28 mouse cellular contexts compared by ENCODE assay signal in the genomic region with DNA sequence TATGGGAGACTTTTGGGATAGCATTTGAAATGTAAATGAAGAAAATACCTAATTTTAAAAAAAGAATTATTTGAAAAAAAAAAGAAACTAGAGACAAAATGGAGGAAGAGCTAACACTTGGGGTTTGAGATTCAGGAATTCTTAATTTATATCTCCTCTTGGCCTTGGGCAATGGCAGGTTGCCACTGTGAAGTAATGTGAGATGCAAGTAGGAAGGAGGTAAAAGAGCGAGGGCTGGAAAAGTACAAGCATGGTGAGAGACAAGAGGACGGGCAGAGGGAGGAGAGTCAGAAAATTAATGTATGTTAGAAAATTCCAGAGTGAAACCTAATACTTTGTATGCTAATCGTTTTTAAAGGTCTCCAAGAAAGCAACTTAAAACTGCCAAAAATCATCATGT. TPM values are rescaled to one million over a fixed set of nuclear protein-coding genes. Genes with fewer than 3 reads are reported as not detected.
DNase-seq lines count a peak whose midpoint lies in the region; ATAC-seq lines count a peak whose summit lies in the region.
"Had no signal": no experiment of that assay in that cellular context is flagged by ENCODE, and none has a peak within 500 bp of the region (broad histone marks: within the 10 kb centered on the region; RNA-seq: fewer than 3 reads in every experiment).

No protein-coding gene starts in this region.

- H3K27me3 ChIP-seq in embryonic facial prominence, embryonic 14.5 days (replicated peaks; ENCODE audit: control insufficient read depth, insufficient read depth, low read length) = no peaks in the 10 kb centered on the region
- no peaks in the 10 kb centered on the region for H3K27me3 ChIP-seq in embryonic facial prominence, embryonic 10.5 days (replicated peaks; ENCODE audit: low read depth, poor library complexity, severe bottlenecking)
- H3K27me3 ChIP-seq: embryonic facial prominence, embryonic 12.5 days; forebrain, embryonic 13.5 days; heart, embryonic 12.5 days; heart, embryonic 15.5 days; Patski had no signal

- H3K4me3 ChIP-seq in embryonic facial prominence, embryonic 14.5 days (ENCODE audit: low read depth, low read length) = no peak overlapping the region
- H3K4me3 ChIP-seq in embryonic facial prominence, embryonic 10.5 days = no peak overlapping the region
- H3K4me3 ChIP-seq: embryonic facial prominence, embryonic 12.5 days; erythroblast, embryonic 14.5 days; forebrain, embryonic 10.5 days; forebrain, embryonic 13.5 days; heart, embryonic 12.5 days; heart, embryonic 15.5 days had no signal

- no peaks in the 10 kb centered on the region for H3K4me1 ChIP-seq in embryonic facial prominence, embryonic 14.5 days (ENCODE audit: control insufficient read depth, insufficient read depth, low read length)
- 0 out of 2 replicates have a peak, but pooled peaks cover 3% of the 10 kb centered on the region for H3K4me1 ChIP-seq in embryonic facial prominence, embryonic 10.5 days
- H3K4me1 ChIP-seq: embryonic facial prominence, embryonic 12.5 days; forebrain, embryonic 13.5 days; heart, embryonic 12.5 days; heart, embryonic 15.5 days had no signal

- H3K9me3 ChIP-seq in embryonic facial prominence, embryonic 14.5 days (ENCODE audit: control insufficient read depth, low read length) = no peaks in the 10 kb centered on the region
- H3K9me3 ChIP-seq in embryonic facial prominence, embryonic 10.5 days = no peaks in the 10 kb centered on the region
- H3K9me3 ChIP-seq: embryonic facial prominence, embryonic 12.5 days; forebrain, embryonic 10.5 days; forebrain, embryonic 13.5 days; heart, embryonic 12.5 days; heart, embryonic 15.5 days had no signal

- no peaks in the 10 kb centered on the region for H3K36me3 ChIP-seq in embryonic facial prominence, embryonic 14.5 days (ENCODE audit: control insufficient read depth, insufficient read depth, low read length)
- no peaks in the 10 kb centered on the region for H3K36me3 ChIP-seq in embryonic facial prominence, embryonic 10.5 days (replicated peaks)
- H3K36me3 ChIP-seq: embryonic facial prominence, embryonic 12.5 days; forebrain, embryonic 10.5 days; heart, embryonic 12.5 days; heart, embryonic 15.5 days had no signal

- H3K9ac ChIP-seq in embryonic facial prominence, embryonic 14.5 days (ENCODE audit: low read depth, low read length) = no peak overlapping the region
- H3K9ac ChIP-seq: embryonic facial prominence, embryonic 12.5 days; forebrain, embryonic 13.5 days; heart, embryonic 12.5 days; heart, embryonic 15.5 days; hindbrain, embryonic 14.5 days had no signal

- no peak overlapping the region for H3K4me2 ChIP-seq in embryonic facial prominence, embryonic 14.5 days (ENCODE audit: low read depth, low read length)
- H3K4me2 ChIP-seq: embryonic facial prominence, embryonic 12.5 days; forebrain, embryonic 13.5 days; heart, embryonic 12.5 days; heart, embryonic 15.5 days; hindbrain, embryonic 14.5 days had no signal

- WGBS in embryonic facial prominence, embryonic 14.5 days = 32% methylated on average over 3 of the region's 3 CpGs
- 76% methylated on average over 3 of the region's 3 CpGs for whole genome bisulfite sequencing in embryonic facial prominence, embryonic 10.5 days

- no peak for ATAC-seq in embryonic facial prominence, embryonic 14.5 days (ENCODE audit: low read depth)
- ATAC-seq: forebrain, embryonic 13.5 days; forebrain, embryonic 16.5 days; hindbrain, postnatal 0 days; inflammation-experienced regulatory T-cells, adult 6 months; intestine, embryonic 16.5 days; Patski had no signal

- no peak overlapping the region for H3K27ac ChIP-seq in embryonic facial prominence, embryonic 14.5 days (replicated peaks; ENCODE audit: low read depth, low read length)
- no peak overlapping the region for H3K27ac ChIP-seq in embryonic facial prominence, embryonic 10.5 days (replicated peaks)
- H3K27ac ChIP-seq: embryonic facial prominence, embryonic 12.5 days; forebrain, embryonic 10.5 days; forebrain, embryonic 13.5 days; heart, embryonic 15.5 days; hindbrain, embryonic 14.5 days; hindbrain, postnatal 0 days had no signal

- DNase-seq in embryonic facial prominence, embryonic 14.5 days (ENCODE audit: low spot score) = peak; percentile 75
- no peak for DNase-seq in embryonic facial prominence, embryonic 10.5 days (ENCODE audit: low spot score)
- DNase-seq in 3T3-L1 (ENCODE audit: low read depth, low spot score) (peak; percentile 87), NIH3T3 (ENCODE audit: low read depth) (peak; percentile 82)
- DNase-seq in gonadal fat pad, adult 2 months (ENCODE audit: low read depth) = peak; percentile 33
- no peak for DNase-seq in lung, adult 18-20 months
- DNase-seq: adrenal gland, adult 8-10 months; cerebellum, adult 11-12 months; cerebellum, adult 8-10 months; cerebellum, postnatal 14 days; gastrocnemius, postnatal 10 days; gastrocnemius, postnatal 36 days; heart, adult 18-20 months; heart, postnatal 10 days; heart, postnatal 4 days; kidney, adult 18-20 months had no signal

RNA-seq across cellular contexts. Expression of a gene that starts 40.1 kb away (rescaled TPM):
- 5.8 and 7.9 TPM in 2 replicates for polyA plus RNA-seq in embryonic facial prominence, embryonic 14.5 days (2014; fragmentation: Nextera tagmentation; extraction: Ambion mirVana)
- polyA plus RNA-seq in embryonic facial prominence, embryonic 10.5 days (2016; fragmentation: Nextera tagmentation; extraction: Ambion mirVana) = 4.3 and 4.4 TPM in 2 replicates
- polyA plus RNA-seq in gonadal fat pad, adult 2 months (2012; rRNA removed) = 0.28 and 0.35 TPM in 2 replicates
- polyA plus RNA-seq: erythroblast, embryonic 14.5 days had no signal

Comparison
In these comparisons a context has a peak if more than half of its experiments do, and no peak if none do; other contexts are left out.
1. DNase-seq: peak in embryonic facial prominence, embryonic 14.5 days (single experiment), 3T3-L1 (single experiment), NIH3T3 (single experiment) and gonadal fat pad, adult 2 months (single experiment); none in embryonic facial prominence, embryonic 10.5 days (single experiment) and lung, adult 18-20 months (0 of 2).